Mouse (Mus musculus): ENCODE measurements around the gene Col2a1. TPM values are rescaled to one million over a fixed set of nuclear protein-coding genes. Genes with fewer than 3 reads are reported as not detected.

The Col2a1 gene
- polyA plus RNA-seq, 1 experiment from 2014 or later: 19.2 TPM

DNA sequence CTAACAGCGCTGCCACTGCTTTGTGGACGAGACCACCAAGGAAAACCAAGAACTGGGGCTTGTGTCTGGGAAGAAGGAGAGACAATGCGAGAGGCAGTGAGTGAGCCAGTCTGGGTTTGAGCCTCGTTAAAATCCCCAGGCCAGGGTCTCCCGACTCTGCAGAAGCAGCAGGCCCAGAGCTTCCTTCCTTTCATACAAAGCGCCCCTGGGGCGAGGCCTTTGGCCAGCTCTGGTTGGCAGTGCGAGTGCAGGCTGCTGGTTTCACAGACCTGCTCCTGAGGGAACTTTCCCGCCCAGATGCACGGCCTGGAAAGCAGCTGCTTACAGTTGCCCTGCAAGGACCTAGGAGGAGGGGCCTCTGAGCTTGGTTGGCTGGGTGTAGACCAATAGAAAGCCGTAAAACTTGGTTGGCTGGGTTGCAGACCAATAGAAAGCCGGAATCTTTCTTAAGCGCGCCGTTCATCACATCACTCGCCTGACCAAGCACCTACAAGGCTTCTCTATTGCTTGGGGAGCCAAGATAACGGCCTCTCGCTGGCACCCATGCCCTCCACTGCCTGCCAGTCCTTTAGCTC, 11.7 kb downstream of the Col2a1 start:
- Histone ChIP-seq H3K4me2 (ENCODE audit: low read depth, low read length) (peak overlapping the region; percentile 58), H3K27ac (ENCODE audit: low read length) (peak overlapping the region; percentile 53), H3K36me3 (ENCODE audit: control insufficient read depth, insufficient read depth, low read length) (no peaks in the 10 kb centered on the region), H3K9me3 (ENCODE audit: control insufficient read depth, low read length) (no peaks in the 10 kb centered on the region), H3K9ac (ENCODE audit: low read length) (peak overlapping the region; percentile 70), H3K4me3 (ENCODE audit: low read length) (peak overlapping the region; percentile 33), H3K4me1 (replicated peaks; ENCODE audit: control insufficient read depth, insufficient read depth, low read length) (peaks cover 14% of the 10 kb centered on the region), H3K27me3 (ENCODE audit: control insufficient read depth, insufficient read depth, low read depth, low read length) (peaks cover 2% of the 10 kb centered on the region)
- ATAC-seq (ENCODE audit: low read depth): peak; percentile 94
- WGBS: 11% methylated on average over 18 of the region's 18 CpGs

DNA sequence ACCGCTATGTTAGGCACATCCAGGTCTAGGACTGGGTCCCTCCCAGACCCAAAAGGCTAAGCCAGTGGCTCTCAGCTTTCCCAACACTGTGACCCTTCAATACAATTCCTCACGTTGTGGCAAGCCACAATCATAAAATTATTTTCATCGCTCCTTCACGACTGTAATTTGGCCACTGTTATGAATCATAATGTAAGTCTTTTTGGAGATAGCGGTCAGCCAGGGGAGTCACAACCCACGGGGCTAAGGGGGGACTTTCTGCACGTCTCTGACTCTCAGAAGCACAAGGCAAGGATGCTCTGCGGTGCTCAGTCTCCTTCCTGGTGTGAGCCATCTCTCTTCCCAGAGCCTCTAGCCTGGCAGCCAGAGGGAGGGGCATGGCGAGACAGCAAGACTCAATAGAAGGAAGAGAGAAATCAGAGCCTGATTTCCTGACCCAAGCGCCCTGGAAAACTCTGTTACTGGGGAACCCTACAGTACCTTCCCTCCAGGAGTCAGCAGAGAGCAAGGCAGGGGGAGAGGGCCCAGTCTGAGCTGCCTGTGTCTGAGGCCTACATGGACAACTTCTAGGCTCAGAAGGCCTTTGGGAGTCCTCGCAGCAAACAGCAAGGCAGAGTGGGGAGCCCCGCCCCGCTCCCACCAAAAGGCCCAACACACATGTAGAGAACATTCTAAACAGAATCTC, 12.3 kb downstream of the Col2a1 start:
- H3K9me3 ChIP-seq (ENCODE audit: control insufficient read depth, low read length): no peaks in the 10 kb centered on the region
- peak overlapping the region; percentile 53 for H3K27ac ChIP-seq (ENCODE audit: low read length)
- no peak overlapping the region for H3K4me3 ChIP-seq (ENCODE audit: low read length)
- peak overlapping the region; percentile 70 for H3K9ac ChIP-seq (ENCODE audit: low read length)
- H3K27me3 ChIP-seq (ENCODE audit: control insufficient read depth, insufficient read depth, low read depth, low read length): peaks cover 2% of the 10 kb centered on the region
- H3K4me2 ChIP-seq (ENCODE audit: low read depth, low read length): no peak overlapping the region; the same call in 1 of the 2 replicates
- H3K4me1 ChIP-seq (replicated peaks; ENCODE audit: control insufficient read depth, insufficient read depth, low read length): peaks cover 12% of the 10 kb centered on the region
- no peaks in the 10 kb centered on the region for H3K36me3 ChIP-seq (ENCODE audit: control insufficient read depth, insufficient read depth, low read length)
- WGBS: 57% methylated on average over 13 of the region's 13 CpGs
- peak; percentile 20; the same call in 1 of the 2 replicates for ATAC-seq (ENCODE audit: low read depth)

DNA sequence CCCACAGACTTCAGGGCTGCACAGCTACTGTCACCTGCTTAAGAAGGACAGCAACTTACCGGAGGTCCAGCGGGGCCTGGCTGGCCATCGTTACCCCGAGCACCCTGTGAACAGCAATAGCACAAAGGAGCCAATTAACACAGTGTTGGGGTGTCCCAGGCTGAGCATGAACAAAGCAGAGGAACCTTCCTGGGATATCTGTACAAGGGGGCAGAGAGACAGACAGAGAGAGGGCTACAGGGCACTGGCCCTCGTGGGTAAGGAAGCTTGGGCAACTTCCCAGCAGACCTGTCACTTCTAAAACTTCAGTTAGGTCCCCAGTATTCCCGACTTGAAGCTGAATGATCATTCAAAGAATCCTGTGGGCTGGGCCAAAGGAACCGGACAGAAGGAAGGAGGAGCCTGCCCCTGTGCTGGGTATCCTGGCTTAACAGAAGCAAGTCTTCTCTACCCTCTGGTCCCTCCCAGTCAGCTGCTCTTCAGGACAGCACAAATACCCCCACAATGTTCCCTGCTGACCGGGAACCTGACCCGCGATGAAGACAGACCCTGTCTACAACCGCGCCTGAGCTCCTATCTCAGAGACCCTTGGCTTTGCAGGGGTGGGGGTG, 13.1 kb downstream of the Col2a1 start:
- H3K9ac ChIP-seq (ENCODE audit: low read length): no peak overlapping the region
- H3K9me3 ChIP-seq (ENCODE audit: control insufficient read depth, low read length): no peaks in the 10 kb centered on the region
- H3K4me2 ChIP-seq (ENCODE audit: low read depth, low read length): no peak overlapping the region
- 45% methylated on average over 12 of the region's 12 CpGs for WGBS
- H3K4me1 ChIP-seq (replicated peaks; ENCODE audit: control insufficient read depth, insufficient read depth, low read length): peaks cover 9% of the 10 kb centered on the region
- H3K36me3 ChIP-seq (ENCODE audit: control insufficient read depth, insufficient read depth, low read length): no peaks in the 10 kb centered on the region
- H3K4me3 ChIP-seq (ENCODE audit: low read length): no peak overlapping the region
- H3K27ac ChIP-seq (ENCODE audit: low read length): no peak overlapping the region
- no peak for ATAC-seq (ENCODE audit: low read depth)
- peaks cover 2% of the 10 kb centered on the region; the same call in 1 of the 2 replicates for H3K27me3 ChIP-seq (ENCODE audit: control insufficient read depth, insufficient read depth, low read depth, low read length)

DNA sequence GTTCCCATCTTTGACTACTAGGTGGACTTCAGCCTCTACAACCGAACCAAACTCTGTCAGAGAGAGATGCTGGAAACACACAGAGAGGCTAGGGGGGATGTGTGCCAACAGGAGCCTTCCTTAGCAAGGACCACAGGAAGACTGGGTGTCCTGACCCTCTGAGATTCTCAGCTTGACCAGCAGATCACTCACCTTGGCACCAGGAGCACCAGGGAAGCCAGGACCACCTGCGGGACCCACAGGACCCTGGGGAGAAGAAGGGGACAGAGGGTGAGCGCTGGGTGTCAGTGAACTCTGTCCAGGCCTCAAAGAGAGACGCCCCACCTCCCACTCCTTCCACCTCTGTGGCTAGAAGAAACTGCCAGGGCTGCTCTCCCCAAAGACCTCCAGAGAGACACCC, 13.8 kb downstream of the Col2a1 start:
- H3K4me1 ChIP-seq (replicated peaks; ENCODE audit: control insufficient read depth, insufficient read depth, low read length): peaks cover 9% of the 10 kb centered on the region
- no peaks in the 10 kb centered on the region for H3K36me3 ChIP-seq (ENCODE audit: control insufficient read depth, insufficient read depth, low read length)
- no peak overlapping the region for H3K4me2 ChIP-seq (ENCODE audit: low read depth, low read length)
- H3K4me3 ChIP-seq (ENCODE audit: low read length): no peak overlapping the region
- H3K9me3 ChIP-seq (ENCODE audit: control insufficient read depth, low read length): no peaks in the 10 kb centered on the region
- H3K9ac ChIP-seq (ENCODE audit: low read length): no peak overlapping the region
- WGBS: 35% methylated on average over 4 of the region's 4 CpGs
- H3K27ac ChIP-seq (ENCODE audit: low read length): no peak overlapping the region
- peaks cover 2% of the 10 kb centered on the region; the same call in 1 of the 2 replicates for H3K27me3 ChIP-seq (ENCODE audit: control insufficient read depth, insufficient read depth, low read depth, low read length)
- no peak for ATAC-seq (ENCODE audit: low read depth)

DNA sequence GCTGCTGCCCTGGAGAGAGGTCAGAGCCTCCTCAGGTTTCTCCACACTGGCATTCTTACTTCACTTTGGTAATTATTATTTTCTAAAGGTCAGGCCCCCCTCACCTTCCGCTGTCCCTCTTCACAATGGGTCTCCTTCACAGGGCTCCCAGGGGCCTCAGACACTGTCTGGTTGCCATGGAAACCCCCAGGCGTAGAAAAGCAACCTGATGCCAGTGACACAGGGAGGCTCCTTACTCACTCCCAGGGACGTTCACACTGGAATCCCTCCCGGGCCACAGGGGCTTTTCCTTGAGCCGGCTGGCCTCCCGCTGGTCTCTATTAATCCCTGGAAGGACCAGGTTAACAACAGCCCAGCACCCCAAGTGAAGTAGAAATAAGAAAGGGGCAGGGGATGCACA, 14.4 kb downstream of the Col2a1 start:
- H3K4me3 ChIP-seq (ENCODE audit: low read length): no peak overlapping the region
- no peak overlapping the region for H3K27ac ChIP-seq (ENCODE audit: low read length)
- no peak overlapping the region for H3K9ac ChIP-seq (ENCODE audit: low read length)
- whole genome bisulfite sequencing: 5% methylated on average over 6 of the region's 6 CpGs
- peaks cover 9% of the 10 kb centered on the region for H3K4me1 ChIP-seq (replicated peaks; ENCODE audit: control insufficient read depth, insufficient read depth, low read length)
- H3K4me2 ChIP-seq (ENCODE audit: low read depth, low read length): no peak overlapping the region
- no peaks in the 10 kb centered on the region for H3K9me3 ChIP-seq (ENCODE audit: control insufficient read depth, low read length)
- no peaks in the 10 kb centered on the region; the same call in 1 of the 2 replicates for H3K27me3 ChIP-seq (ENCODE audit: control insufficient read depth, insufficient read depth, low read depth, low read length)
- no peaks in the 10 kb centered on the region for H3K36me3 ChIP-seq (ENCODE audit: control insufficient read depth, insufficient read depth, low read length)
- no peak for ATAC-seq (ENCODE audit: low read depth)

DNA sequence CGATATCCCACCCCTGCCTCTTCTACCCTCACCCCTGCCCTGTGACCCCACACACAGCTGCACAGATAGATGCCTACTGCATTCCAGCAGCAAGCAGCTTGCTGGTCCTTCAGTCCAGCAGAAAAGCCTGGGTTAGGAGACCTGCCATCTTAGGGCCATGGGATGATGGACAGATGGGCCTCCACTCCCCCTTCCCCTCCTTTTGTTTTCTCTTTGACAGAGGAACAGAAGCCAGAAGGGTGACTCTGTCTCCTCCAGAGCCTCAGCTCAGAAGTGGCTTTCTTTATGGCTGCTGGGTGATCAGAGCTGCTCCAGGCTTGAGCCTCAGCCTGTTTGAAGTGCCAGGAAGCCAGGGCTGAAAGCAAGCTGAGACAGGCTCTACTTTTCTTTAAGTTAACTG, 15.0 kb downstream of the Col2a1 start:
- Histone ChIP-seq H3K36me3 (ENCODE audit: control insufficient read depth, insufficient read depth, low read length) (no peaks in the 10 kb centered on the region), H3K4me1 (replicated peaks; ENCODE audit: control insufficient read depth, insufficient read depth, low read length) (peaks cover 9% of the 10 kb centered on the region), H3K27ac (ENCODE audit: low read length) (no peak overlapping the region), H3K4me3 (ENCODE audit: low read length) (no peak overlapping the region), H3K9me3 (ENCODE audit: control insufficient read depth, low read length) (no peaks in the 10 kb centered on the region), H3K4me2 (ENCODE audit: low read depth, low read length) (no peak overlapping the region), H3K9ac (ENCODE audit: low read length) (no peak overlapping the region), H3K27me3 (ENCODE audit: control insufficient read depth, insufficient read depth, low read depth, low read length) (no peaks in the 10 kb centered on the region)
- WGBS: 37% methylated on average over 1 of the region's 1 CpGs
- ATAC-seq (ENCODE audit: low read depth): no peak

DNA sequence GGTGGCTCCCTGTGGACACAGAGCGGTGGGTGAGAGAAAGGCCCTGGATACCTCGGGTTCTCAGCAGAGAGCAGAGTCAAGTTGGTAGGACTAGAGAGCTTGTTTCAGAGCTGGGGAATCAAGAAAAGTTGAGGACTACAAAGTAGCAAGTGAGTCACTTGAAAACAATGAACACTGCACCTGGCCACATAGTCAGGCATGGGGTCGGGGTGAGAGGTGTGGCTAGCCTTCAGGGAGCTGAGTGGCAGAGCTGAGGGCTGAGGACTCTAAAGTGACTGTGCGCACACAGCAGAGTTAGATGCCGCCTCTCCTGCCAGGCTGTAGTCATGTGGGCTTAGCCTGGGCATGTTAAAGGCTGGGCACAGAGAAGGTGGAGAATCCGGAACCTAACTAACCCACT, 22.9 kb downstream of the Col2a1 start:
- Histone ChIP-seq H3K4me1 (replicated peaks; ENCODE audit: control insufficient read depth, insufficient read depth, low read length) (no peaks in the 10 kb centered on the region), H3K27ac (ENCODE audit: low read length) (no peak overlapping the region), H3K27me3 (ENCODE audit: control insufficient read depth, insufficient read depth, low read depth, low read length) (no peaks in the 10 kb centered on the region), H3K36me3 (ENCODE audit: control insufficient read depth, insufficient read depth, low read length) (0 out of 2 replicates have a peak, but pooled peaks cover 3% of the 10 kb centered on the region), H3K9ac (ENCODE audit: low read length) (no peak overlapping the region), H3K4me3 (ENCODE audit: low read length) (no peak overlapping the region), H3K9me3 (ENCODE audit: control insufficient read depth, low read length) (peaks cover 6% of the 10 kb centered on the region), H3K4me2 (ENCODE audit: low read depth, low read length) (no peak overlapping the region)
- ATAC-seq (ENCODE audit: low read depth): peak; percentile 43; the same call in 1 of the 2 replicates
- WGBS: 77% methylated on average over 6 of the region's 6 CpGs

DNA sequence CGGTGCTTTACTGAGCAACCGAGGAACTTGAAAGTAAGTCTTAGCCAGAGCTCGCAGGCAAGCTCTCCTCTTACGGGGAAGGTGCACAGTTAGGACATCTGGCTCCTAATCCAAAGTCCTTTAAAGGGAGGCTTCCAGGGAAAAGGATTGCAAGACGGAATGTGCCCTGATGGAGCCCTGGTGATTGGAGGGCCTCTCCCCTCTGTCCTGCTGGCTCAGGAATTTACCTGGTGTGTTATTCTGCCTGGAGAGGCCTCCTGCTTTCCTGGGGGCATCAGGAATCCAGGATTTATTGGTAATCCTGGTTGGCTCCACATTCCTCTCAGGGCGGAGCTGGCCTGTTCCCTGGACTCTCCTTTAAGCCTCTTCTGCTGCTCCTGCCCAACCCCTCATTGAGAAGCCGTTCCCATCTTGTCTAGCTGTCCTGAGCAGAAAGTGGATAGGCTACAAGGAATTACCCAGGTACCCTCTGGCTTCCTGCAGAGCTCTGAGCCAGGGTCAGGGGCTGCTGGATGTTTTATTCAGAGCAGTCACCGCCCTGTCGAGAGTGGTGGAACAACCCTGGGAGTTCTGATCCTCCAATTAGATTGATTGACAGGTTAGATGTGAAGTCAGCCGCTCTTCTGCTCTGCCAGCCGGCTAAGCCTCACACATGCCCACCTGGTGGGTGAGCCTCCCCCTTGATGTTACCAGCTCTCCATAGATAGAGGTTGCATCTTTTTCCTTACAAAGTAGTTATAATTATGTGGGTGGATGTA, 31.1 kb downstream of the Col2a1 start:
- ATAC-seq (ENCODE audit: low read depth): no peak
- no peak overlapping the region for H3K9ac ChIP-seq (ENCODE audit: low read length)
- no peaks in the 10 kb centered on the region for H3K27me3 ChIP-seq (ENCODE audit: control insufficient read depth, insufficient read depth, low read depth, low read length)
- no peaks in the 10 kb centered on the region for H3K9me3 ChIP-seq (ENCODE audit: control insufficient read depth, low read length)
- 42% methylated on average over 11 of the region's 11 CpGs for WGBS
- H3K27ac ChIP-seq (ENCODE audit: low read length): no peak overlapping the region
- H3K36me3 ChIP-seq (ENCODE audit: control insufficient read depth, insufficient read depth, low read length): no peaks in the 10 kb centered on the region
- no peak overlapping the region for H3K4me2 ChIP-seq (ENCODE audit: low read depth, low read length)
- no peak overlapping the region for H3K4me3 ChIP-seq (ENCODE audit: low read length)
- no peaks in the 10 kb centered on the region for H3K4me1 ChIP-seq (replicated peaks; ENCODE audit: control insufficient read depth, insufficient read depth, low read length)

DNA sequence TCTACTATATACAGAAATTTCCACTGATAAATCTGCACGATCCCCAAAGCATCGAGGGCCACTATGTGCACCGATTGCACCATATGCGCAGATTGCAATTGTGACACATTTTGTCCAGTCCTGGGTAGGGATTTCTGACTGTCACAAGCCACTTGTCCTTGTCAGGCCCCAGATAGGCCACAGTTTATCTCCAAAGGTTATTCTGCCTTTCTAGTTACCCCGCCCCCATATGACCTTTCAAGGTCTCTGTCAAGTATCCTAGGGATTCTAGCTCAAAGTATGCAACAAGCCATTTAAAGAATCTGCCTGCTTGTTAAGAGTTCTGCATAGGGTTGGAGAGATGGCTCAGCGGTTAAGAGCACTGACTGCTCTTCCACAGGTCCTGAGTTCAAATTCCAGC, 31.9 kb downstream of the Col2a1 start:
- Histone ChIP-seq H3K36me3 (ENCODE audit: control insufficient read depth, insufficient read depth, low read length) (no peaks in the 10 kb centered on the region), H3K27ac (ENCODE audit: low read length) (no peak overlapping the region), H3K9me3 (ENCODE audit: control insufficient read depth, low read length) (no peaks in the 10 kb centered on the region), H3K4me1 (replicated peaks; ENCODE audit: control insufficient read depth, insufficient read depth, low read length) (no peaks in the 10 kb centered on the region), H3K27me3 (ENCODE audit: control insufficient read depth, insufficient read depth, low read depth, low read length) (no peaks in the 10 kb centered on the region), H3K4me3 (ENCODE audit: low read length) (no peak overlapping the region), H3K4me2 (ENCODE audit: low read depth, low read length) (no peak overlapping the region), H3K9ac (ENCODE audit: low read length) (no peak overlapping the region)
- 75% methylated on average over 6 of the region's 6 CpGs for WGBS
- no peak for ATAC-seq (ENCODE audit: low read depth)
